Mouse (Mus musculus) heart, embryonic 11.5 days (tissue): Measurements from ENCODE around the gene Ccdc137. TPM values are rescaled to one million over a fixed set of nuclear protein-coding genes. Genes with fewer than 3 reads are reported as not detected.

Experiments used
- ATAC-seq: fragments of 200-750 bp; cut with Nextera tagmentation; replicated peaks from 2 replicates; pipeline ENCODE4 v1.8.0; 2017; ENCODE audit warnings: moderate library complexity; ENCODE audit not compliant: insufficient number of reproducible peaks, low FRiP score, low TSS enrichment
- H3K27ac ChIP-seq: fragments of 300-500 bp; sonication (generic); 2 replicates; pipeline ENCODE4 v1.5.1; 2014; ENCODE audit warnings: mild to moderate bottlenecking, low read depth, low read length
- H3K27me3 ChIP-seq: fragments of 300-500 bp; sonication (generic); 2 replicates; pipeline ENCODE4 v1.6.1; 2014; ENCODE audit warnings: mild to moderate bottlenecking, low read length, mixed read lengths; ENCODE audit not compliant: control insufficient read depth, insufficient read depth
- H3K36me3 ChIP-seq: fragments of 300-500 bp; sonication (generic); 2 replicates; pipeline ENCODE4 v1.6.1; 2014; ENCODE audit warnings: mild to moderate bottlenecking, low read length, moderate library complexity, mixed read lengths; ENCODE audit not compliant: control insufficient read depth, insufficient read depth
- H3K4me1 ChIP-seq: fragments of 300-500 bp; sonication (generic); 2 replicates; pipeline ENCODE4 v1.6.1; 2014; ENCODE audit warnings: low read length; ENCODE audit not compliant: control insufficient read depth, insufficient read depth
- H3K4me2 ChIP-seq: fragments of 300-500 bp; sonication (generic); 2 replicates; pipeline ENCODE4 v1.6.1; 2014; ENCODE audit warnings: mild to moderate bottlenecking, moderate library complexity
- H3K4me3 ChIP-seq: fragments of 300-500 bp; sonication (generic); 2 replicates; pipeline ENCODE4 v1.5.1; 2014; ENCODE audit warnings: low read depth, low read length
- H3K9ac ChIP-seq: fragments of 300-500 bp; sonication (generic); 2 replicates; pipeline ENCODE4 v1.6.1; 2014; ENCODE audit warnings: mild to moderate bottlenecking, low read depth, low read length, moderate library complexity
- H3K9me3 ChIP-seq: fragments of 300-500 bp; sonication (generic); replicated peaks from 2 replicates; pipeline ENCODE4 v1.6.1; 2016; ENCODE audit warnings: low read length; ENCODE audit not compliant: control insufficient read depth
- WGBS: fragments of 180-500 bp; shearing (Covaris S2); extraction: QIAGEN DNeasy Blood & Tissue Kit; methylation state at CpG from one replicate; pipeline ENCODE4 v1.1.7; 2014; ENCODE audit not compliant: insufficient replicate concordance; 5-methylcytosine and 5-hydroxymethylcytosine counted together
- polyA plus RNA-seq: library from polyadenylated mRNA; unstranded; fragments of >200 nt; fragmentation: Nextera tagmentation; extraction: Ambion mirVana; gene quantifications from 2 replicates; pipeline ENCODE4 v1.2.1, GENCODE M21; 2014

Gene Ccdc137
- polyA plus RNA-seq, 1 experiment from 2014 or later, result 27.5 TPM

- WGBS, result 73% methylated on average over 4 of the region's 4 CpGs
- no peak within 1 kb of the TSS for H3K27ac ChIP-seq
- ATAC-seq, result no peak
- no peaks in the 10 kb centered on the region for H3K27me3 ChIP-seq
- no peaks in the 10 kb centered on the region for H3K36me3 ChIP-seq
- H3K9ac ChIP-seq, result peak within 1 kb of the TSS; percentile 7; the same call in 1 of the 2 replicates
- H3K4me1 ChIP-seq, result peaks cover 7% of the 10 kb centered on the region
- H3K4me2 ChIP-seq, result no peak within 1 kb of the TSS
- H3K4me3 ChIP-seq, result no peak within 1 kb of the TSS
- no peaks in the 10 kb centered on the region for H3K9me3 ChIP-seq
These were observed 4.6 kb upstream of the Ccdc137 start, which contains the start of gene Pde6g for GRCm38 (mm10) chr11:120453306-120453705. Pde6g (minus strand) TSS chr11:120453500.

GRCm38 (mm10) chr11:120454965-120455364 lies 3.0 kb upstream of the Ccdc137 start:
- Histone ChIP-seq H3K27me3 (no peaks in the 10 kb centered on the region), H3K9ac (no peak overlapping the region), H3K27ac (no peak overlapping the region), H3K4me1 (peaks cover 13% of the 10 kb centered on the region), H3K36me3 (no peaks in the 10 kb centered on the region), H3K4me2 (no peak overlapping the region), H3K4me3 (no peak overlapping the region), H3K9me3 (no peaks in the 10 kb centered on the region)
- WGBS, result 92% methylated on average over 4 of the region's 4 CpGs
- no peak for ATAC-seq

GRCm38 (mm10) chr11:120455413-120455812 lies 2.5 kb upstream of the Ccdc137 start:
- Histone ChIP-seq H3K9ac (no peak overlapping the region), H3K9me3 (no peaks in the 10 kb centered on the region), H3K4me3 (no peak overlapping the region), H3K27me3 (no peaks in the 10 kb centered on the region), H3K27ac (no peak overlapping the region), H3K36me3 (no peaks in the 10 kb centered on the region), H3K4me1 (peaks cover 13% of the 10 kb centered on the region), H3K4me2 (no peak overlapping the region)
- no peak for ATAC-seq
- WGBS, result 92% methylated on average over 7 of the region's 7 CpGs

- Histone ChIP-seq H3K27ac (peak overlapping the region; percentile 90), H3K36me3 (peaks cover 12% of the 10 kb centered on the region; the same call in 1 of the 2 replicates), H3K27me3 (no peaks in the 10 kb centered on the region), H3K4me3 (peak overlapping the region; percentile 72), H3K9ac (peak overlapping the region; percentile 92), H3K9me3 (no peaks in the 10 kb centered on the region), H3K4me1 (peaks cover 13% of the 10 kb centered on the region), H3K4me2 (peak overlapping the region; percentile 93)
- no peak for ATAC-seq
- 20% methylated on average over 14 of the region's 14 CpGs for WGBS
These were observed 545 bp upstream of the Ccdc137 start for GRCm38 (mm10) chr11:120457370-120457769.

GRCm38 (mm10) chr11:120458847-120459597 lies 1.1 kb downstream of the Ccdc137 start:
- Histone ChIP-seq H3K9ac (peak overlapping the region; percentile 92), H3K27me3 (no peaks in the 10 kb centered on the region), H3K27ac (no peak overlapping the region), H3K9me3 (no peaks in the 10 kb centered on the region), H3K4me2 (peak overlapping the region; percentile 93), H3K4me1 (peaks cover 13% of the 10 kb centered on the region), H3K36me3 (peaks cover 15% of the 10 kb centered on the region), H3K4me3 (peak overlapping the region; percentile 72)
- ATAC-seq, result no peak
- 60% methylated on average over 6 of the region's 6 CpGs for WGBS

- no peak overlapping the region for H3K4me3 ChIP-seq
These were observed 5.6 kb downstream of the Ccdc137 start for GRCm38 (mm10) chr11:120463536-120463935.

GRCm38 (mm10) chr11:120464365-120464764 lies 6.5 kb downstream of the Ccdc137 start:
- H3K9me3 ChIP-seq, result no peaks in the 10 kb centered on the region
- no peak overlapping the region for H3K27ac ChIP-seq
- no peak overlapping the region for H3K9ac ChIP-seq
- peaks cover 15% of the 10 kb centered on the region for H3K36me3 ChIP-seq
- WGBS, result 89% methylated on average over 5 of the region's 5 CpGs
- no peak overlapping the region for H3K4me2 ChIP-seq
- no peaks in the 10 kb centered on the region for H3K27me3 ChIP-seq
- no peak for ATAC-seq
- H3K4me1 ChIP-seq, result peaks cover 21% of the 10 kb centered on the region
- H3K4me3 ChIP-seq, result no peak overlapping the region

More at GRCm38 (mm10) chr11:120463536-120463935, 5.6 kb downstream of the Ccdc137 start:
- WGBS, result 84% methylated on average over 2 of the region's 2 CpGs
- Histone ChIP-seq H3K9ac (no peak overlapping the region), H3K27ac (no peak overlapping the region), H3K9me3 (no peaks in the 10 kb centered on the region), H3K4me1 (peaks cover 24% of the 10 kb centered on the region), H3K27me3 (no peaks in the 10 kb centered on the region), H3K4me2 (no peak overlapping the region), H3K36me3 (peaks cover 15% of the 10 kb centered on the region)
- no peak for ATAC-seq

GRCm38 (mm10) chr11:120465521-120465920 lies 7.6 kb downstream of the Ccdc137 start:
- 74% methylated on average over 4 of the region's 4 CpGs for WGBS
- Histone ChIP-seq H3K4me1 (peaks cover 21% of the 10 kb centered on the region), H3K36me3 (peaks cover 24% of the 10 kb centered on the region), H3K27ac (no peak overlapping the region), H3K4me3 (no peak overlapping the region), H3K9me3 (no peaks in the 10 kb centered on the region), H3K9ac (no peak overlapping the region), H3K27me3 (no peaks in the 10 kb centered on the region), H3K4me2 (peak overlapping the region; percentile 98; the same call in 1 of the 2 replicates)
- no peak for ATAC-seq
